Mouse (Mus musculus) small intestine, adult 2 months (tissue): ENCODE measurements around the gene Mfsd8. TPM values are rescaled to one million over a fixed set of nuclear protein-coding genes. Genes with fewer than 3 reads are reported as not detected.

Experiments used
- H3K27ac ChIP-seq: fragments of 200-500 bp; 2 replicates; pipeline ENCODE4 v1.5.1; 2012; ENCODE audit warnings: low read depth, low read length, control low read depth, inconsistent platforms; ENCODE audit not compliant: insufficient read depth
- H3K27me3 ChIP-seq: fragments of 200-500 bp; 2 replicates; pipeline ENCODE4 v1.6.1; 2012; ENCODE audit warnings: mild to moderate bottlenecking, moderate library complexity, low read length, inconsistent platforms; ENCODE audit not compliant: control insufficient read depth, insufficient read depth
- H3K36me3 ChIP-seq: fragments of 200-500 bp; 2 replicates; pipeline ENCODE4 v1.6.1; 2012; ENCODE audit warnings: mild to moderate bottlenecking, low read length, control low read depth, inconsistent platforms; ENCODE audit not compliant: control insufficient read depth, insufficient read depth
- H3K4me1 ChIP-seq: fragments of 200-500 bp; 2 replicates; pipeline ENCODE4 v1.6.1; 2012; ENCODE audit warnings: low read length, inconsistent platforms, mixed read lengths; ENCODE audit not compliant: control insufficient read depth, insufficient read depth, insufficient read length
- H3K4me3 ChIP-seq: fragments of 200-500 bp; 2 replicates; pipeline ENCODE4 v1.5.1; 2012; ENCODE audit warnings: low read depth, mild to moderate bottlenecking, control low read depth, inconsistent platforms, low read length, moderate library complexity
- CTCF ChIP-seq: fragments of 200-500 bp; IDR thresholded peaks from 2 replicates; pipeline ENCODE4 v1.5.1; 2012; ENCODE audit warnings: low read depth, mild to moderate bottlenecking, control low read depth, inconsistent platforms, low read length, moderate library complexity, mixed read lengths; ENCODE audit not compliant: insufficient replicate concordance, insufficient read length; ENCODE audit errors: extremely low read depth
- POLR2A ChIP-seq: fragments of 200-500 bp; IDR thresholded peaks from 2 replicates; pipeline ENCODE4 v1.6.1; 2012; ENCODE audit warnings: low read depth, mild to moderate bottlenecking, control low read depth, inconsistent platforms, low read length, moderate library complexity
- WGBS: fragments of 180-500 bp; shearing (Covaris S2); methylation state at CpG from one replicate; pipeline ENCODE4 v1.1.7; 2018; 5-methylcytosine and 5-hydroxymethylcytosine counted together
- polyA plus RNA-seq: library from polyadenylated mRNA; depleted of rRNA; stranded (reverse); fragments of >200 nt; gene quantifications from 2 replicates; pipeline ENCODE4 v1.2.3, GENCODE M21; 2012; rRNA removed

Mfsd8 gene
- polyA plus RNA-seq, 1 experiment = 2.1 TPM

- no peaks in the 10 kb centered on the region for H3K36me3 ChIP-seq
- H3K4me3 ChIP-seq = no peak overlapping the region
- H3K27me3 ChIP-seq = no peaks in the 10 kb centered on the region
- no peaks in the 10 kb centered on the region; the same call in 1 of the 2 replicates for H3K4me1 ChIP-seq
- no peak overlapping the region for H3K27ac ChIP-seq
- 51% methylated on average over 1 of the region's 1 CpGs for WGBS
- no peak for TF ChIP-seq CTCF
- no peak for TF ChIP-seq POLR2A
Measured at GRCm38 (mm10) chr3:40798054-40798453, 48.6 kb downstream of the Mfsd8 start.

- H3K4me1 ChIP-seq = no peaks in the 10 kb centered on the region
- 81% methylated on average over 2 of the region's 2 CpGs for WGBS
- H3K27me3 ChIP-seq = no peaks in the 10 kb centered on the region
- TF ChIP-seq POLR2A = no peak
- H3K4me3 ChIP-seq = no peak overlapping the region
- H3K27ac ChIP-seq = no peak overlapping the region
- peaks cover 4% of the 10 kb centered on the region; the same call in 1 of the 2 replicates for H3K36me3 ChIP-seq
Measured at GRCm38 (mm10) chr3:40793783-40794182, 52.9 kb downstream of the Mfsd8 start.

Other genes with a start within 250 kb of the Mfsd8 start
- gene Slc25a31, start 138.0 kb downstream of the Mfsd8 start, polyA plus RNA-seq = 0.05 TPM in 1 of 2 replicates, not detected in the other
- 5.0 and 10.6 TPM in 2 replicates for gene Hspa4l, start 102.4 kb downstream of the Mfsd8 start, polyA plus RNA-seq
- gene Plk4, start 46.9 kb downstream of the Mfsd8 start, polyA plus RNA-seq = 0.42 and 1.1 TPM in 2 replicates
- 0.76 and 2.6 TPM in 2 replicates for gene Abhd18, start 84 bp upstream of the Mfsd8 start, polyA plus RNA-seq
- gene 1700034I23Rik, start 55.7 kb upstream of the Mfsd8 start, polyA plus RNA-seq = not detected in 2 replicates
- 12.0 and 46.5 TPM in 2 replicates for gene Larp1b, start 102.9 kb upstream of the Mfsd8 start, polyA plus RNA-seq
- 11.3 and 16.7 TPM in 2 replicates for gene Pgrmc2, start 236.2 kb upstream of the Mfsd8 start, polyA plus RNA-seq